Mouse (Mus musculus) hindbrain, embryonic 10.5 days (tissue): ENCODE data around the gene Eif3k. TPM values are rescaled to one million over a fixed set of nuclear protein-coding genes. Genes with fewer than 3 reads are reported as not detected.
A peak's percentile ranks its signal among the peaks of the same experiment; 100 is the strongest.

Experiments used
- DNase-seq: peaks from one replicate; pipeline ENCODE4 v3.0.0-alpha.2; 2017; ENCODE audit warnings: low spot score
- H3K27ac ChIP-seq: fragments of 300-500 bp; sonication (generic); 2 replicates; pipeline ENCODE4 v1.5.1; 2016; ENCODE audit warnings: mild to moderate bottlenecking, moderate library complexity
- H3K27me3 ChIP-seq: fragments of 300-500 bp; sonication (generic); 2 replicates; pipeline ENCODE4 v1.6.1; 2016; ENCODE audit warnings: mild to moderate bottlenecking; ENCODE audit not compliant: poor library complexity, insufficient read depth, severe bottlenecking
- H3K36me3 ChIP-seq: fragments of 300-500 bp; sonication (generic); 2 replicates; pipeline ENCODE4 v1.6.1; 2016; ENCODE audit warnings: mild to moderate bottlenecking, moderate library complexity
- H3K4me1 ChIP-seq: fragments of 300-500 bp; sonication (generic); replicated peaks from 2 replicates; pipeline ENCODE4 v1.6.1; 2016; ENCODE audit warnings: mild to moderate bottlenecking
- H3K4me3 ChIP-seq: fragments of 300-500 bp; sonication (generic); 2 replicates; pipeline ENCODE4 v1.5.1; 2016; ENCODE audit warnings: mild to moderate bottlenecking, moderate library complexity
- H3K9me3 ChIP-seq: fragments of 300-500 bp; sonication (generic); 2 replicates; pipeline ENCODE4 v1.6.1; 2016; ENCODE audit warnings: mild to moderate bottlenecking, moderate library complexity
- WGBS: fragments of 180-500 bp; shearing (Covaris S2); methylation state at CpG from one replicate; pipeline ENCODE4 v1.1.7; 2016; 5-methylcytosine and 5-hydroxymethylcytosine counted together
- polyA plus RNA-seq: library from polyadenylated mRNA; unstranded; fragments of >200 nt; fragmentation: Nextera tagmentation; extraction: Ambion mirVana; gene quantifications from 2 replicates; pipeline ENCODE4 v1.2.1, GENCODE M21; 2016

Eif3k gene
- polyA plus RNA-seq, 1 experiment from 2014 or later: 432 TPM

GRCm38 (mm10) chr7:28924802-28925201 lies 56.9 kb downstream of the Eif3k start:
- no peaks in the 10 kb centered on the region for H3K9me3 ChIP-seq
- H3K36me3 ChIP-seq: peaks cover 32% of the 10 kb centered on the region
- no peak overlapping the region for H3K4me3 ChIP-seq
- H3K27me3 ChIP-seq: no peaks in the 10 kb centered on the region
- peaks cover 75% of the 10 kb centered on the region for H3K4me1 ChIP-seq
- 85% methylated on average over 3 of the region's 3 CpGs for WGBS
- peak overlapping the region; percentile 83 for H3K27ac ChIP-seq
- no peak for DNase-seq

- no peak for DNase-seq
- no peaks in the 10 kb centered on the region for H3K9me3 ChIP-seq
- 22% methylated on average over 4 of the region's 4 CpGs for WGBS
- peaks cover 34% of the 10 kb centered on the region for H3K36me3 ChIP-seq
- H3K4me3 ChIP-seq: 0 out of 2 replicates have a peak overlapping the region, but pooled peaks have one; percentile 7
- peak overlapping the region; percentile 83 for H3K27ac ChIP-seq
- H3K27me3 ChIP-seq: no peaks in the 10 kb centered on the region
- H3K4me1 ChIP-seq: peaks cover 76% of the 10 kb centered on the region
Measured at GRCm38 (mm10) chr7:28923865-28924291, 57.8 kb downstream of the Eif3k start.

GRCm38 (mm10) chr7:28922606-28923005 lies 59.1 kb downstream of the Eif3k start:
- H3K36me3 ChIP-seq: peaks cover 47% of the 10 kb centered on the region
- H3K4me3 ChIP-seq: no peak overlapping the region
- H3K27me3 ChIP-seq: no peaks in the 10 kb centered on the region
- 76% methylated on average over 4 of the region's 4 CpGs for WGBS
- H3K9me3 ChIP-seq: no peaks in the 10 kb centered on the region
- peaks cover 79% of the 10 kb centered on the region for H3K4me1 ChIP-seq
- H3K27ac ChIP-seq: peak overlapping the region; percentile 83; the same call in 1 of the 2 replicates
- no peak for DNase-seq

GRCm38 (mm10) chr7:28921722-28922465 lies 59.8 kb downstream of the Eif3k start:
- no peak for DNase-seq
- H3K27me3 ChIP-seq: no peaks in the 10 kb centered on the region
- peaks cover 79% of the 10 kb centered on the region for H3K4me1 ChIP-seq
- H3K27ac ChIP-seq: 0 out of 2 replicates have a peak overlapping the region, but pooled peaks have one; percentile 83
- no peaks in the 10 kb centered on the region for H3K9me3 ChIP-seq
- H3K36me3 ChIP-seq: peaks cover 54% of the 10 kb centered on the region
- WGBS: 91% methylated on average over 8 of the region's 8 CpGs
- no peak overlapping the region for H3K4me3 ChIP-seq

Other genes with a start within 250 kb of the Eif3k start
- gene Mrps12, start 240.0 kb downstream of the Eif3k start, polyA plus RNA-seq: 151 and 160 TPM in 2 replicates
- gene Sars2, start 239.9 kb downstream of the Eif3k start, polyA plus RNA-seq: 38.6 and 43.9 TPM in 2 replicates
- 0.22 and 0.48 TPM in 2 replicates for gene Ccer2, start 225.7 kb downstream of the Eif3k start, polyA plus RNA-seq
- gene Sirt2, start 215.1 kb downstream of the Eif3k start, polyA plus RNA-seq: 66.5 and 84.5 TPM in 2 replicates
- 56.0 and 61.1 TPM in 2 replicates for gene Nfkbib, start 214.4 kb downstream of the Eif3k start, polyA plus RNA-seq
- gene Rinl, start 192.9 kb downstream of the Eif3k start, polyA plus RNA-seq: 4.0 TPM in 2 replicates
- 312 TPM in 2 replicates for gene Hnrnpl, start 173.3 kb downstream of the Eif3k start, polyA plus RNA-seq
- 87.9 and 93.3 TPM in 2 replicates for gene Ech1, start 156.6 kb downstream of the Eif3k start, polyA plus RNA-seq
- 3.9 and 4.0 TPM in 2 replicates for gene Lgals4, start 148.0 kb downstream of the Eif3k start, polyA plus RNA-seq
- 0.97 and 4.0 TPM in 2 replicates for gene Lgals7, start 118.0 kb downstream of the Eif3k start, polyA plus RNA-seq
- 0.40 TPM in 1 of 2 replicates, not detected in the other for gene Capn12, start 100.4 kb downstream of the Eif3k start, polyA plus RNA-seq
- gene Actn4, start 19.5 kb downstream of the Eif3k start, polyA plus RNA-seq: 216 and 245 TPM in 2 replicates
- gene Map4k1, start 186 bp upstream of the Eif3k start, polyA plus RNA-seq: 8.8 and 9.0 TPM in 2 replicates
- 0.51 and 0.97 TPM in 2 replicates for gene Ryr1, start 143.3 kb upstream of the Eif3k start, polyA plus RNA-seq
- 0.34 and 0.54 TPM in 2 replicates for gene Rasgrp4, start 153.0 kb upstream of the Eif3k start, polyA plus RNA-seq
- 17.6 and 18.4 TPM in 2 replicates for gene Fam98c, start 174.4 kb upstream of the Eif3k start, polyA plus RNA-seq
- 1.1 TPM in 2 replicates for gene Ggn, start 188.3 kb upstream of the Eif3k start, polyA plus RNA-seq
- 3.5 and 3.6 TPM in 2 replicates for gene Spred3, start 188.5 kb upstream of the Eif3k start, polyA plus RNA-seq
- gene Psmd8, start 198.8 kb upstream of the Eif3k start, polyA plus RNA-seq: 305 and 348 TPM in 2 replicates
- gene Catsperg1, start 232.2 kb upstream of the Eif3k start, polyA plus RNA-seq: 0.51 and 0.97 TPM in 2 replicates